Comparison of ENCODE assay signal across 21 mouse cellular contexts in genomic region chr6:4684706-4685340, GRCm38 (mm10).
DNase-seq lines count a peak whose midpoint lies in the region; ATAC-seq and TF ChIP-seq lines count a peak whose summit lies in the region.
"Had no signal": no experiment of that assay in that cellular context is flagged by ENCODE, and none has a peak within 500 bp of the region (broad histone marks: within the 10 kb centered on the region; RNA-seq: fewer than 3 reads in every experiment).

No protein-coding gene starts in this region.

- DNase-seq in forebrain, embryonic 10.5 days (ENCODE audit: extremely low spot score, low spot score), result no peak
- no peak for DNase-seq in forebrain, embryonic 14.5 days (ENCODE audit: low spot score)
- DNase-seq in adrenal gland, postnatal 10 days, result peak; percentile 16
- DNase-seq in limb, embryonic 11.5 days (ENCODE audit: low spot score), result peak; percentile 40
- DNase-seq in cerebellum, postnatal 10 days, result no peak
- DNase-seq in urinary bladder, postnatal 10 days (ENCODE audit: low spot score), result no peak
- DNase-seq: B cell, adult 2 months; cerebellum, adult 8-10 months; heart, postnatal 4 days; kidney, postnatal 10 days; layer of hippocampus, adult 9-11 months; liver, embryonic 13.5 days; right cerebral cortex, postnatal 4 days; thymus, postnatal 36 days had no signal

- peak; percentile 83 for TF ChIP-seq EP300 in ES-Bruce4 (IDR thresholded peaks at IDR 0.05; ENCODE audit: insufficient read depth, low read depth, low read length)

- TF ChIP-seq CTCF in ES-Bruce4 (IDR thresholded peaks at IDR 0.05; ENCODE audit: low read depth, low read length), result no peak

- no peak for TF ChIP-seq POLR2A in ES-Bruce4 (IDR thresholded peaks at IDR 0.05; ENCODE audit: insufficient read depth, low read length)

- H3K36me3 ChIP-seq in forebrain, embryonic 10.5 days (replicated peaks), result peaks cover 49% of the 10 kb centered on the region
- peaks cover 3% of the 10 kb centered on the region; the same call in 1 of the 2 replicates for H3K36me3 ChIP-seq in forebrain, embryonic 14.5 days (ENCODE audit: control insufficient read depth, insufficient read depth, low read length)
- H3K36me3 ChIP-seq in ES-Bruce4 (ENCODE audit: control insufficient read depth, insufficient read depth, low read length, poor library complexity, severe bottlenecking), result no peaks in the 10 kb centered on the region
- no peaks in the 10 kb centered on the region for H3K36me3 ChIP-seq in limb, embryonic 11.5 days (ENCODE audit: control insufficient read depth, insufficient read depth, low read length)
- H3K36me3 ChIP-seq: liver, embryonic 13.5 days; midbrain, embryonic 12.5 days had no signal

- peak overlapping the region; percentile 20; the same call in 1 of the 2 replicates for H3K27ac ChIP-seq in forebrain, embryonic 10.5 days
- no peak overlapping the region for H3K27ac ChIP-seq in forebrain, embryonic 14.5 days (ENCODE audit: low read depth, low read length)
- H3K27ac ChIP-seq in ES-Bruce4 (ENCODE audit: insufficient read depth, low read length), result peak overlapping the region; percentile 64
- H3K27ac ChIP-seq in limb, embryonic 11.5 days (replicated peaks; ENCODE audit: low read depth, low read length), result no peak overlapping the region
- H3K27ac ChIP-seq: forebrain, embryonic 12.5 days; liver, embryonic 13.5 days; midbrain, embryonic 12.5 days had no signal

- H3K4me2 ChIP-seq in forebrain, embryonic 14.5 days (ENCODE audit: low read length), result no peak overlapping the region
- H3K4me2 ChIP-seq in limb, embryonic 11.5 days (ENCODE audit: low read depth, severe bottlenecking), result no peak overlapping the region
- H3K4me2 ChIP-seq: forebrain, embryonic 12.5 days; heart, embryonic 12.5 days; liver, embryonic 13.5 days; midbrain, embryonic 12.5 days had no signal

- no peak for ATAC-seq in forebrain, embryonic 14.5 days
- ATAC-seq in limb, embryonic 11.5 days (ENCODE audit: insufficient number of reproducible peaks, low FRiP score, low TSS enrichment, low read depth), result no peak
- ATAC-seq in erythroid progenitor cell, adult 5-6 weeks (replicated peaks; ENCODE audit: low FRiP score, poor library complexity, severe bottlenecking), result no peak
- ATAC-seq: hindbrain, embryonic 16.5 days; intestine, postnatal 0 days had no signal

- no peak overlapping the region for H3K9ac ChIP-seq in forebrain, embryonic 14.5 days (ENCODE audit: low read length)
- H3K9ac ChIP-seq in ES-Bruce4 (ENCODE audit: low read depth, poor library complexity, severe bottlenecking), result no peak overlapping the region
- no peak overlapping the region for H3K9ac ChIP-seq in limb, embryonic 11.5 days (ENCODE audit: low read length)
- H3K9ac ChIP-seq: forebrain, embryonic 12.5 days; heart, embryonic 12.5 days; liver, embryonic 13.5 days; midbrain, embryonic 12.5 days had no signal

- WGBS in forebrain, embryonic 10.5 days, result 65% methylated on average over 10 of the region's 10 CpGs
- 75% methylated on average over 10 of the region's 10 CpGs for WGBS in forebrain, embryonic 14.5 days
- WGBS in limb, embryonic 11.5 days, result 31% methylated on average over 10 of the region's 10 CpGs

- no peaks in the 10 kb centered on the region for H3K9me3 ChIP-seq in forebrain, embryonic 10.5 days
- no peaks in the 10 kb centered on the region for H3K9me3 ChIP-seq in forebrain, embryonic 14.5 days (replicated peaks; ENCODE audit: control insufficient read depth, low read length)
- H3K9me3 ChIP-seq in ES-Bruce4 (replicated peaks; ENCODE audit: control insufficient read depth, insufficient read depth, low read length, poor library complexity, severe bottlenecking), result no peaks in the 10 kb centered on the region
- no peaks in the 10 kb centered on the region for H3K9me3 ChIP-seq in limb, embryonic 11.5 days (ENCODE audit: control insufficient read depth, low read length)
- H3K9me3 ChIP-seq: forebrain, embryonic 12.5 days; heart, embryonic 12.5 days; liver, embryonic 13.5 days; midbrain, embryonic 12.5 days had no signal

- H3K27me3 ChIP-seq in forebrain, embryonic 10.5 days (ENCODE audit: poor library complexity, severe bottlenecking), result no peaks in the 10 kb centered on the region
- no peaks in the 10 kb centered on the region for H3K27me3 ChIP-seq in forebrain, embryonic 14.5 days (replicated peaks; ENCODE audit: control insufficient read depth, insufficient read depth, low read length)
- no peaks in the 10 kb centered on the region for H3K27me3 ChIP-seq in ES-Bruce4 (ENCODE audit: control insufficient read depth, insufficient read depth, low read length, poor library complexity, severe bottlenecking)
- no peaks in the 10 kb centered on the region for H3K27me3 ChIP-seq in limb, embryonic 11.5 days (ENCODE audit: control insufficient read depth, insufficient read depth, low read length)
- H3K27me3 ChIP-seq: forebrain, embryonic 12.5 days; heart, embryonic 12.5 days; liver, embryonic 13.5 days; midbrain, embryonic 12.5 days had no signal

- peaks cover 8% of the 10 kb centered on the region for H3K4me1 ChIP-seq in forebrain, embryonic 10.5 days
- H3K4me1 ChIP-seq in forebrain, embryonic 14.5 days (ENCODE audit: control insufficient read depth, insufficient read depth, low read length), result peaks cover 2% of the 10 kb centered on the region; the same call in 1 of the 2 replicates
- H3K4me1 ChIP-seq in ES-Bruce4 (ENCODE audit: control insufficient read depth, insufficient read depth, low read length), result no peaks in the 10 kb centered on the region
- peaks cover 6% of the 10 kb centered on the region; the same call in 1 of the 2 replicates for H3K4me1 ChIP-seq in limb, embryonic 11.5 days (ENCODE audit: control insufficient read depth, insufficient read depth, low read length)
- H3K4me1 ChIP-seq: forebrain, embryonic 12.5 days; heart, embryonic 12.5 days; liver, embryonic 13.5 days had no signal

- no peak overlapping the region for H3K4me3 ChIP-seq in forebrain, embryonic 10.5 days
- no peak overlapping the region for H3K4me3 ChIP-seq in forebrain, embryonic 14.5 days (ENCODE audit: low read depth, low read length)
- H3K4me3 ChIP-seq in ES-Bruce4 (ENCODE audit: low read depth, low read length), result no peak overlapping the region
- no peak overlapping the region for H3K4me3 ChIP-seq in limb, embryonic 11.5 days (ENCODE audit: low read depth, low read length)
- H3K4me3 ChIP-seq: forebrain, embryonic 12.5 days; heart, embryonic 12.5 days; liver, embryonic 13.5 days; midbrain, embryonic 12.5 days had no signal

Comparison
In these comparisons a context has a peak if more than half of its experiments do, and no peak if none do; other contexts are left out.
1. H3K27ac ChIP-seq: peak in forebrain, embryonic 10.5 days (single experiment) and ES-Bruce4 (single experiment); none in forebrain, embryonic 14.5 days (single experiment) and limb, embryonic 11.5 days (single experiment).
2. DNase-seq: peak in adrenal gland, postnatal 10 days (single experiment) and limb, embryonic 11.5 days (single experiment); none in forebrain, embryonic 10.5 days (single experiment), forebrain, embryonic 14.5 days (single experiment), cerebellum, postnatal 10 days (0 of 2) and urinary bladder, postnatal 10 days (single experiment).